Mouse (Mus musculus): ENCODE measurements at regions not wholly inside any gene's neighbourhood (a gene's known extent, or its start where the extent isn't known, plus 50 kb on each side); places are given as distances from the start of the nearest gene placed in this dataset.

DNA sequence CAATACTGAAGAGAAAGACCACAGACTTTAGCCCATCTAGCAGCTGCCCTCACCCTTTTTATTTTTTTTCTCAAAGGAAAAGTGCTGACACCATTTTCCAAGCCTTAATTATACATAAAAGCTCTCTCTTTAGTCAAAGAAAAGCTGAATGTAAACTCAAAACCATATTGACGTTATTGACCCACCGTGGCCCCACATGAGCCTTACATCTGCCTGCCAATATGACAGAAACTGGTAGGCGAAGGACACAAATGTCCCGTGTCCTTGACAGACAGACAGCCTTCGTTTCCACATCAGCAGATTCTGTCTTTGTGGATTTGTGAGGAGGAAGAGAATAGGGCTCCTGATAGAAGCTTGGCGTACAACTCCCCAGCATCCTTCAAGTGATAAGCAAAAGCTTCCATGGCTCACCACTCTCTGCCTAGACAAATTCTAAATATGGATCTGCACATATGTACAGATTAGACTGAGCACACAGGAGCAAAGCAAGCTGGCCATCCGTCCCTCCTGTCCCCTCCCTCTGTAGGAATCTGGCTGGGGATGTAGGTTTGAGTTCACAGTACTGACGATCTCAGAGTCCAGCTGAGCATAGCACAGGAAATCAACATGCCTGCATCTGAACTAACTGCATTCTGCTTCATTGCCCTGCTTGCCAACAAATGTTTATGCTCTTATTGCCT is 90.6 kb upstream of the Pabpc6 start:
- no peak for ATAC-seq (ENCODE audit: insufficient number of reproducible peaks, low FRiP score)
- Histone ChIP-seq H3K9ac (no peak overlapping the region), H3K27me3 (replicated peaks) (no peaks in the 10 kb centered on the region), H3K36me3 (no peaks in the 10 kb centered on the region), H3K4me3 (no peak overlapping the region), H3K4me2 (peak overlapping the region; percentile 35; the same call in 1 of the 2 replicates), H3K9me3 (replicated peaks) (no peaks in the 10 kb centered on the region), H3K27ac (ENCODE audit: poor library complexity, severe bottlenecking) (peak overlapping the region; percentile 6), H3K4me1 (replicated peaks) (peaks cover 32% of the 10 kb centered on the region)
- WGBS = 46% methylated on average over 8 of the region's 8 CpGs

- H3K4me2 ChIP-seq = peak overlapping the region; percentile 35; the same call in 1 of the 2 replicates
- no peaks in the 10 kb centered on the region for H3K9me3 ChIP-seq (replicated peaks)
- no peaks in the 10 kb centered on the region for H3K27me3 ChIP-seq (replicated peaks)
- WGBS = 39% methylated on average over 7 of the region's 7 CpGs
- ATAC-seq (ENCODE audit: insufficient number of reproducible peaks, low FRiP score) = no peak
- H3K4me3 ChIP-seq = no peak overlapping the region
- H3K36me3 ChIP-seq = no peaks in the 10 kb centered on the region
- peaks cover 32% of the 10 kb centered on the region for H3K4me1 ChIP-seq (replicated peaks)
- H3K9ac ChIP-seq = no peak overlapping the region
- peak overlapping the region; percentile 6; the same call in 1 of the 2 replicates for H3K27ac ChIP-seq (ENCODE audit: poor library complexity, severe bottlenecking)
These were observed 89.9 kb upstream of the Pabpc6 start for GRCm38 (mm10) chr17:9759421-9759852.

DNA sequence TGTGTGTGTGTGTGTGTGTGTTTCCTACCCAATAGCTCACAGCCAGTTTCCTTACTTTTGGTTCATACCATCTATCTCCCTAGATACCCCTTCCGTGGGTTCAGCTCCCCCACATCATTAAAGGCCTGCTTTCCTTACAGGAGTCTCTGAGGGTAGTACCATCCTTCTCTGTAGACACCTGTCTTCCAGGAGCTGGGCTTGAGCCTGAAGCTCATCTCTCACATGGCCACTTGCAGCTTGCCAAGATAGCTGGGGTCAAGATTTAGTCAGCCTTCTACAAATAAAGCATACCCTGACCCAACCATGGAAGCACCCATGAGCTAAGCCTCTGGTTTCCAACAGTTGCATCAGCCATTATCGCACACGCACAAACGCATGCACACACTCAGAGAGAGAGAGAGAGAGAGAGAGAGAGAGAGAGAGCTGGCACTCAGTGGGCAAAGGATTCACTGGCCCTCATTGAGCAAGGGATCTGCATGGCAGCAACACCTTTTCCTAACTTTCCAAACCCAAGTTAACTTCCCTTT is 88.3 kb upstream of the Pabpc6 start:
- Histone ChIP-seq H3K27ac (ENCODE audit: poor library complexity, severe bottlenecking) (no peak overlapping the region), H3K9ac (no peak overlapping the region), H3K9me3 (replicated peaks) (no peaks in the 10 kb centered on the region), H3K4me2 (no peak overlapping the region), H3K4me3 (no peak overlapping the region), H3K36me3 (no peaks in the 10 kb centered on the region), H3K27me3 (replicated peaks) (no peaks in the 10 kb centered on the region), H3K4me1 (replicated peaks) (peaks cover 22% of the 10 kb centered on the region)
- ATAC-seq (ENCODE audit: insufficient number of reproducible peaks, low FRiP score) = no peak
- WGBS = 89% methylated on average over 4 of the region's 4 CpGs

DNA sequence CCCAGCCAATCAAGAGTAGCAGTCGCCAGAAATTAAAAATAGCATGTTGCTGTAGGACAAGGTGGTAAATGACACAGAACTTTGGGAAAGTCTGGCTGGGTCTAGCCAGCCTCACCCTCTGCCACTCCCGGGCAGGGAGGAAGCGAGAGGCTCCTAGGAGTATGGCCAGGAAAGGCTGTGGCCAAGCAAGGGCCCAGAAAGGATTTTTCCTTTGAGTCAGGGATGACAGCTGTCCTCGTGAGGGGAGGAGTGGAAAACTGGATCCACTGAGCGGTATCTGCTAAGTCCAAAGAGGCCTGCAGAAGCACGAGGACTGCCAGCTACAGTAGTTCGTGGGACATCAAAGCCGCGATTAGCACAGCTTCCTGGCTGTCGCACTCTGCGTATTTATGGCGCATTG is 87.2 kb upstream of the Pabpc6 start:
- Histone ChIP-seq H3K27ac (ENCODE audit: poor library complexity, severe bottlenecking) (no peak overlapping the region), H3K9ac (no peak overlapping the region), H3K36me3 (no peaks in the 10 kb centered on the region), H3K27me3 (replicated peaks) (0 out of 2 replicates have a peak, but pooled peaks cover 3% of the 10 kb centered on the region), H3K4me2 (no peak overlapping the region), H3K9me3 (replicated peaks) (no peaks in the 10 kb centered on the region), H3K4me1 (replicated peaks) (peaks cover 23% of the 10 kb centered on the region), H3K4me3 (no peak overlapping the region)
- ATAC-seq (ENCODE audit: insufficient number of reproducible peaks, low FRiP score) = no peak
- 64% methylated on average over 12 of the region's 12 CpGs for WGBS

GRCm38 (mm10) chr17:9756196-9756595 is 86.7 kb upstream of the Pabpc6 start:
- 54% methylated on average over 3 of the region's 3 CpGs for WGBS
- Histone ChIP-seq H3K9me3 (replicated peaks) (no peaks in the 10 kb centered on the region), H3K4me2 (no peak overlapping the region), H3K4me1 (replicated peaks) (peaks cover 26% of the 10 kb centered on the region), H3K27ac (ENCODE audit: poor library complexity, severe bottlenecking) (no peak overlapping the region), H3K9ac (no peak overlapping the region), H3K27me3 (replicated peaks) (0 out of 2 replicates have a peak, but pooled peaks cover 3% of the 10 kb centered on the region), H3K36me3 (no peaks in the 10 kb centered on the region), H3K4me3 (no peak overlapping the region)
- no peak for ATAC-seq (ENCODE audit: insufficient number of reproducible peaks, low FRiP score)

- 79% methylated on average over 4 of the region's 4 CpGs for WGBS
- 0 out of 2 replicates have a peak, but pooled peaks cover 3% of the 10 kb centered on the region for H3K27me3 ChIP-seq (replicated peaks)
These were observed 86.1 kb upstream of the Pabpc6 start for GRCm38 (mm10) chr17:9755576-9755975.

DNA sequence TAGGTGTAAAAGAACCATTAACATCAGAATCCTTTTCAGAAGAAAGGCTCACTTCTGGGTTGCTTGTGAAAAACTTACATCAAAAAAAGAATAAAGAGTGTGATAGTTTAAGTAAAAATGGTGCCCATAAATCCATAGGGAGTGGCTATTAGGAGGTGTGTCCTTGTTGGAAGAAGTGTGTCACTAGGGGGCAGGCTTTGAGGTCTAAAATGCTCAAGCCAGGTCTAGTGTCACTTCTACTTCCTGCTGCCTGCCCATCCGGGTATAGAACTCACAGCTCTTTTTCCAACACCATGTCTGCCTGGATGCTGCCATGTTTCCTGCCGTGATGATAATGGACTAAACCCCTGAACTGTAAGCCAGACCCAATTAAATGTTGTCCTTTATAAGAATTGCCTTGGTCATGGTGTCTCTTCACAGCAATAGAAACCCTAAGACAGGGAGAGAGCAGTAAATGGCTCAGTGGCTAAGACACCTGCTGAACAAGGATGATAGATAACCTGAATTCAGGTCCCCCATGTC is 85.4 kb upstream of the Pabpc6 start:
- no peak for ATAC-seq (ENCODE audit: insufficient number of reproducible peaks, low FRiP score)
- Histone ChIP-seq H3K4me2 (no peak overlapping the region), H3K27ac (ENCODE audit: poor library complexity, severe bottlenecking) (no peak overlapping the region), H3K9me3 (replicated peaks) (no peaks in the 10 kb centered on the region), H3K27me3 (replicated peaks) (0 out of 2 replicates have a peak, but pooled peaks cover 3% of the 10 kb centered on the region), H3K36me3 (no peaks in the 10 kb centered on the region), H3K4me3 (no peak overlapping the region), H3K9ac (no peak overlapping the region), H3K4me1 (replicated peaks) (peaks cover 16% of the 10 kb centered on the region)
- 75% methylated on average over 2 of the region's 2 CpGs for WGBS

More at GRCm38 (mm10) chr17:9755576-9755975, 86.1 kb upstream of the Pabpc6 start:
- Histone ChIP-seq H3K36me3 (no peaks in the 10 kb centered on the region), H3K4me3 (no peak overlapping the region), H3K4me2 (no peak overlapping the region), H3K9me3 (replicated peaks) (no peaks in the 10 kb centered on the region), H3K4me1 (replicated peaks) (peaks cover 22% of the 10 kb centered on the region), H3K9ac (no peak overlapping the region), H3K27ac (ENCODE audit: poor library complexity, severe bottlenecking) (no peak overlapping the region)
- ATAC-seq (ENCODE audit: insufficient number of reproducible peaks, low FRiP score) = no peak

DNA sequence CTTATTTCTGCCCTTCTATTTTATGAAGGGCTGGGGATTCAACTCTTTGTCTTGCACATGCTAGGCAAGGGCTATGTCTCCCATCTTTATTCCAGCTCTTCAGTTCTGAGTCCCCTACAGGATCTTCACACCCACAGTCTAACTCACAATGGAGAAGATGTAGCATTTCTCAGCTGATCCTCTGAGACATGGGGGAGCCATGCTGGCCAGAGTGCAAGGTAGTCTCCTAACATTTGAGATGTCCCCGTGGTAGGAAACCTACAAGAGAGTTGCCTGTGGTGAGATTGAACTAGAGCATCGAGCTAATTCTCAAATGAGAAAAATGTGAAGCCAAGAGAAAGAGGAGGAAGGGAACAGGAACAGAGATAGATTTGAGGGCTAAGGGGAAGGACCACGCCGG is 83.3 kb upstream of the Pabpc6 start:
- Histone ChIP-seq H3K36me3 (no peaks in the 10 kb centered on the region), H3K9ac (no peak overlapping the region), H3K4me3 (no peak overlapping the region), H3K4me2 (no peak overlapping the region), H3K4me1 (replicated peaks) (peaks cover 10% of the 10 kb centered on the region; the same call in 1 of the 2 replicates), H3K9me3 (replicated peaks) (no peaks in the 10 kb centered on the region), H3K27me3 (replicated peaks) (0 out of 2 replicates have a peak, but pooled peaks cover 3% of the 10 kb centered on the region), H3K27ac (ENCODE audit: poor library complexity, severe bottlenecking) (no peak overlapping the region)
- no peak for ATAC-seq (ENCODE audit: insufficient number of reproducible peaks, low FRiP score)
- 79% methylated on average over 4 of the region's 4 CpGs for WGBS

DNA sequence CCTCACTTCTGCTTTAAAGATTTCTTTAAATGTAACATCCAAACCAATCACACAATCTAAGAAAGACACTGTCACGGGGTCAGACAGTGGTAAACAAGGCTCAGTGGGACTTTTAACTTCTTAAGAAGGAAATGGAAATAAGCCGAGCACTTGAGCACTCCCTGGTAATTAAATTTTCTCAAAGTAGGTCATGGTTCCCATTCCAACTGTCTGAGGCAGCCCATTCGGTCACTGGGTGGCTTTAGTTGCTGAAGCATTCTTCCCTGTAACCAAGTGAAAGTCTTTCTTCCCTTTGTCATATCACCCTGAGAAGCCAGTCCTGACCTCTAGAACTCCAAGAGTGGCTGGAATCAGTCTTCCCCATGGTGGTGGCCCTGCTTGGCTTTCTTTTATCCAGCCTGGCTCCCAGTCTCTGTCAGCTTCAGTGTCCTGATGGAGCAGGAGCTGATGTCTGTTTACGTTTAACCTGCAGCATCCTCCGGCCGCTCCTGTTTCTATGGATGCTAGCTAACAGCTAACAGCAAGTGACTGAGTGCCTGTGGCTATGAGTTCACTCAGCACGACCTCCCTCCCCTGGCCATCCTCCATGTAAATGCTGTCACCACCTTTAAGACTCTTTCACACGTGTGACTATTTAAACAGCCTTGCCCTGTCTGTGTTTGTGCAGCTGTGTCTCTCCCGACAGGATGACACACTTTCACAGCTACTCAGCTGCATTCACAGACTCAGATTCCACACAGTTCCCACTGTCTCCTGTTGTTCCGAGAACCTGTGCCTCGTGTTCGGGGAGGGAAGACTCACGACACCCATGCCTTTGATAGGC is 82.0 kb upstream of the Pabpc6 start:
- H3K4me2 ChIP-seq = no peak overlapping the region
- H3K4me1 ChIP-seq (replicated peaks) = peaks cover 7% of the 10 kb centered on the region; the same call in 1 of the 2 replicates
- ATAC-seq (ENCODE audit: insufficient number of reproducible peaks, low FRiP score) = no peak
- H3K36me3 ChIP-seq = no peaks in the 10 kb centered on the region
- WGBS = 53% methylated on average over 13 of the region's 13 CpGs
- H3K4me3 ChIP-seq = no peak overlapping the region
- H3K27ac ChIP-seq (ENCODE audit: poor library complexity, severe bottlenecking) = no peak overlapping the region
- no peak overlapping the region for H3K9ac ChIP-seq
- H3K9me3 ChIP-seq (replicated peaks) = no peaks in the 10 kb centered on the region
- H3K27me3 ChIP-seq (replicated peaks) = 0 out of 2 replicates have a peak, but pooled peaks cover 3% of the 10 kb centered on the region

DNA sequence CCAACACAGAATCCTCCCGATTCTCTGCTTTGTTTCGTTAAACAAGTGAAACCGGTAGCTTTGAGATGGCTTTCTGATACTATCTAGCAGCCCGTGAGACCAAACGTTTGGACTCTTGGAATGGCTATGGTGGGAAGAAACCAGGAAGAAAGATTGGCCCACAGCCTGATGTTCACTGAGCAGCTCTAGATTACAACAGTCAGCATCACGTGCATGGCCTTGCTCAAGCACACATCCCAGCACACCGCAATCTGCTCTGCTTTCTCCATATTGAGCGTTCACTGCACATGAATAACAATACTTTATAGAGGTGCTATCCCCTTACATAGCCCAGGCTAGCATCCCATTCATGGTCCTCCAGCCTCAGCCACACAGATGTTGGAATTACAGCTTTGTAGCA is 80.5 kb upstream of the Pabpc6 start:
- 0 out of 2 replicates have a peak, but pooled peaks cover 4% of the 10 kb centered on the region for H3K4me1 ChIP-seq (replicated peaks)
- H3K9me3 ChIP-seq (replicated peaks) = no peaks in the 10 kb centered on the region
- no peak for ATAC-seq (ENCODE audit: insufficient number of reproducible peaks, low FRiP score)
- H3K9ac ChIP-seq = no peak overlapping the region
- 90% methylated on average over 8 of the region's 8 CpGs for WGBS
- no peak overlapping the region for H3K27ac ChIP-seq (ENCODE audit: poor library complexity, severe bottlenecking)
- H3K4me2 ChIP-seq = no peak overlapping the region
- H3K27me3 ChIP-seq (replicated peaks) = 0 out of 2 replicates have a peak, but pooled peaks cover 3% of the 10 kb centered on the region
- no peaks in the 10 kb centered on the region for H3K36me3 ChIP-seq
- no peak overlapping the region for H3K4me3 ChIP-seq

DNA sequence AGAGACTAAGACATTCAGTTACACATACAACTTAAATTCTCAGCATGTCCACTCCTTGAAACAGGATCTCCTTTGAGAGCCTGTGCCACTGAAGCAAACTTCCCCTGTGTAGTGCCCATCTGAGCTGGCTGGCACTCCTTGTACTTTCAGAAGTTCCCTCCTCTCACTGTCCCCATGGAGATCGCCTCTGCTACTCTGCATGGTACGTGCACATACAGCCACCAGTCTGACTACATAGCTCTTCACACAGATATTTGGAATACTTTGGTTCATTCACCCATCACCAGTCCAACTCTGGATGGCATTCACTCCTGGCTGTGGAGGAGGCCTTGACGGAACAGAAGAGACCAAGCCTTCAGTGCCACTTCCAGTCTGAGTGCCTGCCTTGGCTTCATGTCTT is 79.8 kb upstream of the Pabpc6 start:
- Histone ChIP-seq H3K36me3 (no peaks in the 10 kb centered on the region), H3K27ac (ENCODE audit: poor library complexity, severe bottlenecking) (no peak overlapping the region), H3K9me3 (replicated peaks) (no peaks in the 10 kb centered on the region), H3K27me3 (replicated peaks) (0 out of 2 replicates have a peak, but pooled peaks cover 3% of the 10 kb centered on the region), H3K4me1 (replicated peaks) (0 out of 2 replicates have a peak, but pooled peaks cover 4% of the 10 kb centered on the region), H3K9ac (no peak overlapping the region), H3K4me3 (no peak overlapping the region), H3K4me2 (no peak overlapping the region)
- 95% methylated on average over 3 of the region's 3 CpGs for WGBS
- no peak for ATAC-seq (ENCODE audit: insufficient number of reproducible peaks, low FRiP score)
